Mouse (Mus musculus): ENCODE results near the gene Lpgat1. TPM values are rescaled to one million over a fixed set of nuclear protein-coding genes. Genes with fewer than 3 reads are reported as not detected.

The Lpgat1 gene
- total and polyA plus RNA-seq, 3 experiments: 15.3 to 40.0 (median 31.8) TPM

GRCm38 (mm10) chr1:191818145-191818631, 100.6 kb downstream of the Lpgat1 start:
- no peaks in the 10 kb centered on the region for H3K27me3 ChIP-seq (replicated peaks)
- no peak overlapping the region for H3K4me3 ChIP-seq (replicated peaks in 1 of 3; ENCODE audit: low read depth in 2 of 3, low read length in 2 of 3, poor library complexity in 1 of 3)
- TF ChIP-seq ZC3H11A (IDR thresholded peaks at IDR 0.05; ENCODE audit: low read depth, low read length) (no peak), MEF2A (IDR thresholded peaks at IDR 0.05; ENCODE audit: borderline replicate concordance, low read depth, low read length) (0 out of 2 replicates have a peak, but pooled peaks have one; percentile 1), JUN (IDR thresholded peaks at IDR 0.05; ENCODE audit: insufficient read depth, low read depth, low read length) (no peak), HCFC1 (IDR thresholded peaks at IDR 0.05; ENCODE audit: low read depth, low read length) (no peak), POLR2AphosphoS2 (IDR thresholded peaks at IDR 0.05; ENCODE audit: low read depth, low read length) (no peak), ZKSCAN1 (IDR thresholded peaks at IDR 0.05; ENCODE audit: borderline replicate concordance, low read depth, low read length) (no peak), RCOR1 (conservative IDR thresholded peaks at IDR 0.05; ENCODE audit: low read depth, low read length) (no peak), TCF12 (IDR thresholded peaks at IDR 0.05; ENCODE audit: low read depth, low read length) (no peak), CHD2 (IDR thresholded peaks at IDR 0.05; ENCODE audit: low read length) (no peak), MAFK (IDR thresholded peaks at IDR 0.05; ENCODE audit: insufficient replicate concordance, low read length) (no peak), NELFE (IDR thresholded peaks at IDR 0.05; ENCODE audit: low read depth, low read length) (0 out of 2 replicates have a peak, but pooled peaks have one; percentile 1), USF2 (conservative IDR thresholded peaks at IDR 0.05; ENCODE audit: low read depth, low read length) (no peak), TBP (conservative IDR thresholded peaks at IDR 0.05; ENCODE audit: low read depth, low read length) (no peak)
- 0 out of 2 replicates have a peak, but pooled peaks cover 4% of the 10 kb centered on the region for H3K79me2 ChIP-seq (replicated peaks; ENCODE audit: control insufficient read depth, extremely low read depth, insufficient read depth, poor library complexity, severe bottlenecking)
- H3K36me3 ChIP-seq (replicated peaks in 1 of 2; ENCODE audit: control insufficient read depth in 1 of 2, insufficient read depth in 1 of 2, low read length in 1 of 2): peaks cover 2 to 9% of the 10 kb centered on the region in 2 experiments
- dilution Hi-C loops (cut with MboI; ENCODE audit: extremely low pct_ligation_motif_present, extremely low pct_unique_long_range_greater_than_20kb, low sequenced_read_pairs): no loop called here
- no peak overlapping the region for H3K27ac ChIP-seq (ENCODE audit: insufficient read depth, low read depth)
- in situ Hi-C loops (cut with MboI; ENCODE audit: low pct_ligation_motif_present, low pct_unique_long_range_greater_than_20kb, low sequenced_read_pairs): loop anchor here (25.0 kb wide), 2 partner anchors 481 to 706 kb away; partner anchors contain the start of gene Tmem206
- no peaks in the 10 kb centered on the region for H3K9me3 ChIP-seq (replicated peaks; ENCODE audit: low read length)
- no peak for DNase-seq (ENCODE audit: extremely low read depth)
- no peak overlapping the region for H3K9ac ChIP-seq (ENCODE audit: insufficient read depth, low read depth)
- peaks cover 25 to 73% of the 10 kb centered on the region in 2 experiments for H3K4me1 ChIP-seq (ENCODE audit: control insufficient read depth in 1 of 2, insufficient read depth in 2 of 2)
- peak overlapping the region; percentile 53; the same call in 1 of the 2 replicates for H3K4me2 ChIP-seq (ENCODE audit: insufficient read depth, low read depth, poor library complexity, severe bottlenecking)

- TF ChIP-seq ZNF384 (IDR thresholded peaks at IDR 0.05; ENCODE audit: low read depth, low read length) (peak; percentile 17; the same call in 1 of the 2 replicates), CTCF (conservative IDR thresholded peaks at IDR 0.05 in 1 of 2, IDR thresholded peaks at IDR 0.05 in 1 of 2; ENCODE audit: low read depth in 2 of 2, low read length in 2 of 2) (no peak), IRF4 (IDR thresholded peaks at IDR 0.05; ENCODE audit: low read depth, low read length) (peak; percentile 20; the same call in 1 of the 2 replicates), ZMIZ1 (IDR thresholded peaks at IDR 0.05; ENCODE audit: low read depth, low read length) (no peak), POLR2A (IDR thresholded peaks at IDR 0.05; ENCODE audit: low read depth, low read length) (no peak), RCOR1 (conservative IDR thresholded peaks at IDR 0.05; ENCODE audit: low read depth, low read length) (no peak), ELF1 (IDR thresholded peaks at IDR 0.05; ENCODE audit: low read depth, low read length) (0 out of 2 replicates have a peak, but pooled peaks have one; percentile 25), BHLHE40 (IDR thresholded peaks at IDR 0.05; ENCODE audit: low read depth, low read length) (0 out of 2 replicates have a peak, but pooled peaks have one; percentile 29), MAFK (IDR thresholded peaks at IDR 0.05; ENCODE audit: insufficient replicate concordance, low read length) (no peak), ETS1 (conservative IDR thresholded peaks at IDR 0.05; ENCODE audit: low read depth, low read length) (peak; percentile 30; the same call in 1 of the 2 replicates), NRF1 (IDR thresholded peaks at IDR 0.05; ENCODE audit: low read depth, low read length) (no peak), USF2 (conservative IDR thresholded peaks at IDR 0.05; ENCODE audit: low read depth, low read length) (no peak), EP300 (IDR thresholded peaks at IDR 0.05; ENCODE audit: low read length) (peak; percentile 50), MEF2A (IDR thresholded peaks at IDR 0.05; ENCODE audit: borderline replicate concordance, low read depth, low read length) (peak; percentile 60; the same call in 1 of the 2 replicates)
- Histone ChIP-seq H3K36me3 (replicated peaks in 1 of 2; ENCODE audit: control insufficient read depth in 1 of 2, insufficient read depth in 1 of 2, low read length in 1 of 2) (peaks cover 7 to 17% of the 10 kb centered on the region in 2 experiments), H3K27ac (ENCODE audit: insufficient read depth, low read depth) (no peak overlapping the region; the same call in 1 of the 2 replicates), H3K4me1 (ENCODE audit: control insufficient read depth in 1 of 2, insufficient read depth in 2 of 2) (peaks cover 24 to 72% of the 10 kb centered on the region in 2 experiments), H3K79me2 (replicated peaks; ENCODE audit: control insufficient read depth, extremely low read depth, insufficient read depth, poor library complexity, severe bottlenecking) (0 out of 2 replicates have a peak, but pooled peaks cover 4% of the 10 kb centered on the region), H3K4me3 (replicated peaks in 1 of 3; ENCODE audit: low read depth in 2 of 3, low read length in 2 of 3, poor library complexity in 1 of 3) (no peak overlapping the region), H3K9me3 (replicated peaks; ENCODE audit: low read length) (no peaks in the 10 kb centered on the region), H3K4me2 (ENCODE audit: insufficient read depth, low read depth, poor library complexity, severe bottlenecking) (peak overlapping the region; percentile 69; the same call in 1 of the 2 replicates), H3K9ac (ENCODE audit: insufficient read depth, low read depth) (no peak overlapping the region), H3K27me3 (replicated peaks) (no peaks in the 10 kb centered on the region)
- in situ Hi-C loops (cut with MboI; ENCODE audit: low pct_ligation_motif_present, low pct_unique_long_range_greater_than_20kb, low sequenced_read_pairs): loop anchor here (25.0 kb wide), 2 partner anchors 482 to 707 kb away; partner anchors contain the start of gene Tmem206
- DNase-seq (ENCODE audit: extremely low read depth): peak; percentile 40
- dilution Hi-C loops (cut with MboI; ENCODE audit: extremely low pct_ligation_motif_present, extremely low pct_unique_long_range_greater_than_20kb, low sequenced_read_pairs): no loop called here
Measured at GRCm38 (mm10) chr1:191819026-191819425, 101.4 kb downstream of the Lpgat1 start.

All from CH12.LX (cell line).